Mouse (Mus musculus): ENCODE data around the gene Agpat3. TPM values are rescaled to one million over a fixed set of nuclear protein-coding genes. Genes with fewer than 3 reads are reported as not detected.

The Agpat3 gene
- total and polyA plus RNA-seq, 2 experiments from 2014 or later = 94.9 to 101 TPM

DNA sequence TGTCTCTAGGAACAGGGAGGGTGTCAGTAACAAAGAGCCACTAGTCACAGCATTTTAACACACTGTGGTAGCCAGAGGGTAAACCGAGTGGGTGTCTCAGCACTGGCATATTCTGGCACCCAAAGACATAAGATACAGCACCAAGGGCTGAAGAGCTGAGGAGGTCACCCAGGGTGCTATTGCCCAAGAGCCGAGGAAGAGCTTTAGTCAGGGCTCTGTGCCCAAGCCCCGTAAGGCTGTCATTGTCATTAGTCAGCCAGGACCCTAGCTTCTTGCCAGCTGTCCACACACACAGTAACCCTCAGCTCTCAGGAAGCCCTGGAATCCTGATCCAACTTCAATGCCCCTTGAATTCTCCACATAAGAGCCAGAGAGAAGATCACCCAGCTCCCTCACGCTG lies 129.4 kb downstream of the Agpat3 start:
- Histone ChIP-seq H3K9me3 (ENCODE audit: low read length) (no peaks in the 10 kb centered on the region), H3K4me3 (ENCODE audit: low read depth, low read length) (no peak overlapping the region), H3K36me3 (ENCODE audit: insufficient read depth) (peaks cover 39% of the 10 kb centered on the region), H3K27me3 (ENCODE audit: insufficient read depth, low read length) (no peaks in the 10 kb centered on the region), H3K4me1 (ENCODE audit: insufficient read depth) (no peaks in the 10 kb centered on the region), H3K27ac (ENCODE audit: low read depth, low read length) (no peak overlapping the region), H3K9ac (no peak overlapping the region), H3K4me2 (ENCODE audit: low read depth) (no peak overlapping the region)
- 75% methylated on average over 4 of the region's 4 CpGs for WGBS
- TF ChIP-seq CTCF (IDR thresholded peaks at IDR 0.05; ENCODE audit: low read depth) = no peak
- DNase-seq = no peak
- ATAC-seq = no peak

DNA sequence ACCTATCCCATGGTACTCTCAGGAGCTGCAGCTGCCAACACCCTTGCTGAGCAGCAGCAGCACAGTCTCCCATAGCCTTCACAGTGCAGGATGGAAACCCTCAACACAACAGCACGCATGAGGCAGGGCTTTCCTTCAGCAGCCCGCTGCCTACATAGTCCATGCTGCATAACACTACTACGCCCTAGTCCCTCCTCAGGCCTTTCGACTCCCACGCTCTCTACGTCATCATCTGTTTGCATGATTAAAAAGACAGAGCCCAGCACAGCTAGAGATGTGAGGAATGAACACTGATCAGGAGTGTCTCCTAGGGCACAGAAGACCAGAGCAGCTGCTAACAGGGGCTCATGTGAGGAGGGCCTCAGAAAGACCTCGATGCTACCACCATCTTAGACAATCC lies 131.0 kb downstream of the Agpat3 start:
- Histone ChIP-seq H3K4me3 (ENCODE audit: low read depth, low read length) (no peak overlapping the region), H3K27ac (ENCODE audit: low read depth, low read length) (no peak overlapping the region), H3K27me3 (ENCODE audit: insufficient read depth, low read length) (no peaks in the 10 kb centered on the region), H3K9ac (no peak overlapping the region), H3K36me3 (ENCODE audit: insufficient read depth) (peaks cover 42% of the 10 kb centered on the region), H3K4me2 (ENCODE audit: low read depth) (no peak overlapping the region), H3K4me1 (ENCODE audit: insufficient read depth) (no peaks in the 10 kb centered on the region), H3K9me3 (ENCODE audit: low read length) (no peaks in the 10 kb centered on the region)
- no peak for TF ChIP-seq CTCF (IDR thresholded peaks at IDR 0.05; ENCODE audit: low read depth)
- ATAC-seq (no peak), DNase-seq (no peak)
- WGBS = 91% methylated on average over 7 of the region's 7 CpGs

DNA sequence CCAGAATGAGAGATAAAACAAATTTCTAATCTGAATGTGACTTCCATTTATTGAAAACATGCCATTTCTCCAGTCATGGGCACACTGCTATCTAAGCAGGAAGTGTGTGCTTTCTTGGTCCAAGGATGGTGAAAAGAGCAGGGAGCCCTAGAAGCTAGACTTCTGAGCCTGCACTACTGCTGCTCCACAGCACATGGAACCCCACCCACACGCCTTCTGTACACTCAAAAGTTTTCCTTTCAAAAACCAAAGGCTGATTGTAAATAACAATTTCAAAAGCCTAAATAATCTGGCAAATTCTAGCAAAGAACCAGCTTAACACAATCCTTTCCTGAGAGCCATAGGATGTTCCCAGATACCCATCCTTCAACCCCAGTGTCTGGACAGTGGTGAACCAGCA lies 132.8 kb downstream of the Agpat3 start:
- H3K9me3 ChIP-seq (ENCODE audit: low read length) = no peaks in the 10 kb centered on the region
- H3K9ac ChIP-seq = no peak overlapping the region
- H3K4me3 ChIP-seq (ENCODE audit: low read depth, low read length) = no peak overlapping the region
- H3K27ac ChIP-seq (ENCODE audit: low read depth, low read length) = no peak overlapping the region
- no peak for ATAC-seq
- no peaks in the 10 kb centered on the region for H3K27me3 ChIP-seq (ENCODE audit: insufficient read depth, low read length)
- H3K36me3 ChIP-seq (ENCODE audit: insufficient read depth) = peaks cover 54% of the 10 kb centered on the region
- 92% methylated on average over 1 of the region's 1 CpGs for WGBS
- no peaks in the 10 kb centered on the region for H3K4me1 ChIP-seq (ENCODE audit: insufficient read depth)
- H3K4me2 ChIP-seq (ENCODE audit: low read depth) = no peak overlapping the region
- no peak for DNase-seq
- no peak for TF ChIP-seq CTCF (IDR thresholded peaks at IDR 0.05; ENCODE audit: low read depth)

Small RNAs within 50 kb of the gene (microRNA-seq; reads per million reads assigned to microRNA genes)
- 0 to 0.12 reads per million in 2 experiments for gene Mir7659

Other genes starting within 250 kb of the Agpat3 start
- 76.7 and 85.2 TPM in 2 replicates for gene D10Jhu81e, start 182.7 kb downstream of the Agpat3 start, total RNA-seq (2014; rRNA removed)
- gene D10Jhu81e, start 182.7 kb downstream of the Agpat3 start, polyA plus RNA-seq (2015; fragmentation: Nextera tagmentation; extraction: Ambion mirVana) = 21.2 and 24.4 TPM in 2 replicates
- 27.2 and 30.0 TPM in 2 replicates for gene Pwp2, start 167.3 kb downstream of the Agpat3 start, total RNA-seq (2014; rRNA removed)
- gene Pwp2, start 167.3 kb downstream of the Agpat3 start, polyA plus RNA-seq (2015; fragmentation: Nextera tagmentation; extraction: Ambion mirVana) = 15.0 and 16.4 TPM in 2 replicates
- 92.0 and 95.2 TPM in 2 replicates for gene Trappc10, start 107.8 kb downstream of the Agpat3 start, total RNA-seq (2014; rRNA removed)
- gene Trappc10, start 107.8 kb downstream of the Agpat3 start, polyA plus RNA-seq (2015; fragmentation: Nextera tagmentation; extraction: Ambion mirVana) = 28.9 and 31.6 TPM in 2 replicates
- 256 TPM in 2 replicates for gene Rrp1, start 60.6 kb upstream of the Agpat3 start, total RNA-seq (2014; rRNA removed)
- 401 and 455 TPM in 2 replicates for gene Rrp1, start 60.6 kb upstream of the Agpat3 start, polyA plus RNA-seq (2015; fragmentation: Nextera tagmentation; extraction: Ambion mirVana)
- gene Cstb, start 73.2 kb upstream of the Agpat3 start, total RNA-seq (2014; rRNA removed) = 55.2 and 59.0 TPM in 2 replicates
- gene Cstb, start 73.2 kb upstream of the Agpat3 start, polyA plus RNA-seq (2015; fragmentation: Nextera tagmentation; extraction: Ambion mirVana) = 147 and 190 TPM in 2 replicates
- 30.5 and 43.6 TPM in 2 replicates for gene Pdxk, start 112.5 kb upstream of the Agpat3 start, total RNA-seq (2014; rRNA removed)
- gene Pdxk, start 112.5 kb upstream of the Agpat3 start, polyA plus RNA-seq (2015; fragmentation: Nextera tagmentation; extraction: Ambion mirVana) = 20.0 and 30.7 TPM in 2 replicates
- gene Olfr1358, start 164.9 kb upstream of the Agpat3 start, total RNA-seq (2014; rRNA removed) = 0.71 TPM in 1 of 2 replicates, not detected in the other
- gene Olfr1358, start 164.9 kb upstream of the Agpat3 start, polyA plus RNA-seq (2015; fragmentation: Nextera tagmentation; extraction: Ambion mirVana) = not detected in 2 replicates
- 37.0 and 57.4 TPM in 2 replicates for gene Ilvbl, start 221.9 kb upstream of the Agpat3 start, total RNA-seq (2014; rRNA removed)
- 46.5 and 58.8 TPM in 2 replicates for gene Ilvbl, start 221.9 kb upstream of the Agpat3 start, polyA plus RNA-seq (2015; fragmentation: Nextera tagmentation; extraction: Ambion mirVana)
- 5.5 and 9.0 TPM in 2 replicates for gene Syde1, start 239.5 kb upstream of the Agpat3 start, total RNA-seq (2014; rRNA removed)
- gene Syde1, start 239.5 kb upstream of the Agpat3 start, polyA plus RNA-seq (2015; fragmentation: Nextera tagmentation; extraction: Ambion mirVana) = 2.7 and 2.8 TPM in 2 replicates

Measured in forebrain, postnatal 0 days (tissue).